Mouse (Mus musculus): ENCODE measurements around the gene Ptpn9.

GRCm38 (mm10) chr9:57014766-57015165, 20.0 kb downstream of the Ptpn9 start:
- TF ChIP-seq CTCF (IDR thresholded peaks at IDR 0.05; ENCODE audit: low read depth, low read length) (no peak), GATA1 (IDR thresholded peaks at IDR 0.05; ENCODE audit: borderline replicate concordance, low read length) (no peak), TAL1 (conservative IDR thresholded peaks at IDR 0.05; ENCODE audit: low read depth, low read length) (no peak)
